Mouse (Mus musculus): ENCODE data around the gene Vmn1r152. TPM values are rescaled to one million over a fixed set of nuclear protein-coding genes. Genes with fewer than 3 reads are reported as not detected.
"Not testable (repeated sequence)": the region's sequence is repeated elsewhere in the genome, so short reads cannot be mapped to it uniquely, and the experiment has no call there.

Gene Vmn1r152
- total RNA-seq (2015): not detected in 2 replicates
- total RNA-seq (2017): not detected in 2 replicates

GRCm38 (mm10) chr7:22522667-22523066 lies at the start of gene Vmn1r152:
Vmn1r152 (plus strand) TSS chr7:22522967.
- ATAC-seq (ENCODE audit: poor library complexity, severe bottlenecking): not testable (repeated sequence)

DNA sequence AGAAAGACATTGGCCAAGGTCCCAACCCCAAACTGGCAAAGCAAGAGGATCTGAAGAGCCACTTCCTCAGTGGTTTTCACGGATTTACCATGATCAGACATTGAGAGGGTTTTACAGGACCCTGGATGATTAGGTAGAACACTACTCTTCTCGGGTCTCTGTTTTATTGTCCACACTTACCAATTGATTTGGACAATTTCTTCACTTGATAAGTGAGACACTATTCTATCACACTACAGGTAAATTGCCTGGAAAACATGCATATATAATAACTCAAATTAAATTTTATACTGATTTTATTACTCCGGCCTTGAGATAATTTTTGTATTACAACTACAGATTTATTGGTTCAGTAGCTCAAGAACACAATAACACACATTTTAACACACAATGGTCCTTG lies 23.2 kb upstream of the Vmn1r152 start, which contains the start of gene Vmn1r151:
Gene Vmn1r151, minus strand, starts transcription at position 101 of the 400 bp plus-strand sequence.
- not testable (repeated sequence) for ATAC-seq (ENCODE audit: poor library complexity, severe bottlenecking)

DNA sequence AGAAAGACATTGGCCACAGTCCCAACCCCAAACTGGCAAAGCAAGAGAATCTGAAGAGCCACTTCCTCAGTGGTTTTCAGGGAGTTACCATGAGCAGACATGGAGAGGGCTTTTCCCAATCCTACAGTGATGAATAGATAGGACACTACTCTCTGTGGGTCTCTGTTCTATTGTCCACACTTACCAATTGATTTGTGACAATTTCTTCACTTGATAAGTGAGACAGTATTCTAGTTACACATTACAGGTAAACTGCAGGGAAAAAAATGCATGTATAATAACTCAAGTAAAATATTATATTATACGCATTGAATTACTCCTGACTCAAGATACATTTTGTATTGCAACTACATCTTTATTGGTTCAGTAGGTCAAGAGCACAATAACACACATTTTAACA lies 12.0 kb downstream of the Vmn1r152 start, which contains the start of gene Gm8677:
Gene Gm8677, minus strand, starts transcription at position 101 of the 400 bp plus-strand sequence.
- not testable (repeated sequence) for ATAC-seq (ENCODE audit: poor library complexity, severe bottlenecking)

DNA sequence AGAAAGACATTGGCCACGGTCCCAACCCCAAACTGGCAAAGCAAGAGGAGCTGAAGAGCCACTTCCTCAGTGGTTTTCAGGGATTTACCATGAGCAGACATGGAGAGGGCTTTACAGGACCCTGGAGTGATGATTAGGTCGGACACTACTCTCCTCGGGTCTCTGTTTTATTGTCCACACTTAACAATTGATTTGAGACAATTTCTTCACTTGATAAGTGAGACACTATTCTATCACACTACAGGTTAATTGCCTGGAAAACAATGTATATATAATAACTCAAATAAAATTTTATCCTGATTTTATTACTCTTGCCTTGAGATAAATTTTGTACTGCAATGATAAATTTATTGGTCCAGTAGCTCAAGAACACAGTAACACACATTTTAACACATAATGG lies 42.5 kb downstream of the Vmn1r152 start, which contains the start of gene Gm4201:
Gene Gm4201, minus strand, starts transcription at position 101 of the 400 bp plus-strand sequence.
- not testable (repeated sequence) for ATAC-seq (ENCODE audit: poor library complexity, severe bottlenecking)

Other genes with a start within 250 kb of the Vmn1r152 start
- gene Gm4187, start 193.2 kb upstream of the Vmn1r152 start, total RNA-seq (2015): not detected in 2 replicates
- gene Gm4187, start 193.2 kb upstream of the Vmn1r152 start, total RNA-seq (2017): not detected in 2 replicates
- gene Gm8660, start 151.9 kb upstream of the Vmn1r152 start, total RNA-seq (2015): not detected in 2 replicates
- not detected in 2 replicates for gene Gm8660, start 151.9 kb upstream of the Vmn1r152 start, total RNA-seq (2017)
- gene Vmn1r148, start 109.4 kb upstream of the Vmn1r152 start, total RNA-seq (2015): not detected in 2 replicates
- gene Vmn1r148, start 109.4 kb upstream of the Vmn1r152 start, total RNA-seq (2017): not detected in 2 replicates
- gene Vmn1r149, start 84.7 kb upstream of the Vmn1r152 start, total RNA-seq (2015): not detected in 2 replicates
- not detected in 2 replicates for gene Vmn1r149, start 84.7 kb upstream of the Vmn1r152 start, total RNA-seq (2017)
- not detected in 2 replicates for gene Gm10665, start 58.9 kb upstream of the Vmn1r152 start, total RNA-seq (2015)
- not detected in 2 replicates for gene Gm10665, start 58.9 kb upstream of the Vmn1r152 start, total RNA-seq (2017)
- not detected in 2 replicates for gene Vmn1r151, start 23.3 kb upstream of the Vmn1r152 start, total RNA-seq (2015)
- not detected in 2 replicates for gene Vmn1r151, start 23.3 kb upstream of the Vmn1r152 start, total RNA-seq (2017)
- gene Gm8677, start 11.9 kb downstream of the Vmn1r152 start, total RNA-seq (2015): not detected in 2 replicates
- gene Gm8677, start 11.9 kb downstream of the Vmn1r152 start, total RNA-seq (2017): not detected in 2 replicates
- not detected in 2 replicates for gene Gm4201, start 42.4 kb downstream of the Vmn1r152 start, total RNA-seq (2015)
- gene Gm4201, start 42.4 kb downstream of the Vmn1r152 start, total RNA-seq (2017): not detected in 2 replicates
- gene Gm4565, start 65.2 kb downstream of the Vmn1r152 start, total RNA-seq (2015): not detected in 2 replicates
- gene Gm4565, start 65.2 kb downstream of the Vmn1r152 start, total RNA-seq (2017): not detected in 2 replicates
- not detected in 2 replicates for gene Vmn1r155, start 135.1 kb downstream of the Vmn1r152 start, total RNA-seq (2015)
- gene Vmn1r155, start 135.1 kb downstream of the Vmn1r152 start, total RNA-seq (2017): not detected in 2 replicates
- not detected in 2 replicates for gene Gm8693, start 169.3 kb downstream of the Vmn1r152 start, total RNA-seq (2015)
- not detected in 2 replicates for gene Gm8693, start 169.3 kb downstream of the Vmn1r152 start, total RNA-seq (2017)
- not detected in 2 replicates for gene Gm4567, start 196.7 kb downstream of the Vmn1r152 start, total RNA-seq (2015)
- not detected in 2 replicates for gene Gm4567, start 196.7 kb downstream of the Vmn1r152 start, total RNA-seq (2017)
- gene Vmn1r157, start 238.7 kb downstream of the Vmn1r152 start, total RNA-seq (2015): not detected in 2 replicates
- not detected in 2 replicates for gene Vmn1r157, start 238.7 kb downstream of the Vmn1r152 start, total RNA-seq (2017)